Comparison of ENCODE assay signal across 10 mouse cellular contexts in the genomic region with DNA sequence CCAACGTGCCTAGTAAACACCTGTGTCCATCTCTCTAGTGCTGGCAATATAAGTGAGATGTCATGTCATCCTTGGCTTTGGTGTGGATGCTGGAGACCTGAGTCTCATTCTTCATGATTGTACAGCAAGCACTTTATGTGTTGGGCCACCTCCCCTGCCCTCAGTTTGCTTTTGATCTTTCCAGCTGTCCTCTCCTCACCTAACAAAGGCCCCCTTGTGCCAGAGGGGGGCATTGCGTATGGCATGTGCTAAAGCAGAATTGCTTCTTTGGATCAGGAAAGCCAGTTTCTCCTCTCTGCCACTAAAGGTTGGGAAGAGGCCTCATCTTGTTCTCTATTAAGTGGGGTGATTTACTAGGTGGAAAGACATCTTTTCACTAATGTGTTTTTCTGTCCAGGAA.
DNase-seq lines count a peak whose midpoint lies in the region; ATAC-seq and TF ChIP-seq lines count a peak whose summit lies in the region.
"Had no signal": no experiment of that assay in that cellular context is flagged by ENCODE, and none has a peak within 500 bp of the region (broad histone marks: within the 10 kb centered on the region; RNA-seq: fewer than 3 reads in every experiment).

No protein-coding gene starts in this region.

- H3K4me1 ChIP-seq in midbrain, postnatal 0 days (ENCODE audit: insufficient read depth, low read length), result no peaks in the 10 kb centered on the region
- H3K4me1 ChIP-seq in midbrain, embryonic 11.5 days (ENCODE audit: control insufficient read depth, insufficient read depth, low read length), result peaks cover 2% of the 10 kb centered on the region; the same call in 1 of the 2 replicates
- no peaks in the 10 kb centered on the region for H3K4me1 ChIP-seq in embryonic facial prominence, embryonic 11.5 days (ENCODE audit: control insufficient read depth, insufficient read depth, low read length)

- peak; percentile 45 for TF ChIP-seq CTCF in midbrain, postnatal 0 days (IDR thresholded peaks at IDR 0.05)

- no peak for ATAC-seq in midbrain, postnatal 0 days (ENCODE audit: low FRiP score)
- no peak for ATAC-seq in midbrain, embryonic 11.5 days (ENCODE audit: low FRiP score)
- ATAC-seq in embryonic facial prominence, embryonic 11.5 days (replicated peaks; ENCODE audit: insufficient number of reproducible peaks, low FRiP score, low TSS enrichment, low read depth), result no peak
- no peak for ATAC-seq in erythroblast, adult 5-6 weeks (replicated peaks; ENCODE audit: low FRiP score, poor library complexity, severe bottlenecking)
- ATAC-seq: midbrain, embryonic 16.5 days had no signal

- H3K9me3 ChIP-seq in midbrain, postnatal 0 days (ENCODE audit: low read length), result no peaks in the 10 kb centered on the region
- H3K9me3 ChIP-seq in midbrain, embryonic 11.5 days (ENCODE audit: control insufficient read depth, low read length), result no peaks in the 10 kb centered on the region
- H3K9me3 ChIP-seq in embryonic facial prominence, embryonic 11.5 days (replicated peaks; ENCODE audit: control insufficient read depth, low read length), result no peaks in the 10 kb centered on the region

- no peak overlapping the region for H3K9ac ChIP-seq in midbrain, postnatal 0 days (replicated peaks; ENCODE audit: low read length, poor library complexity, severe bottlenecking)
- no peak overlapping the region for H3K9ac ChIP-seq in midbrain, embryonic 11.5 days (ENCODE audit: low read length)
- no peak overlapping the region for H3K9ac ChIP-seq in embryonic facial prominence, embryonic 11.5 days (replicated peaks; ENCODE audit: low read length)

- no peaks in the 10 kb centered on the region for H3K36me3 ChIP-seq in midbrain, postnatal 0 days (ENCODE audit: insufficient read depth, low read length)
- H3K36me3 ChIP-seq in midbrain, embryonic 11.5 days (ENCODE audit: control insufficient read depth, insufficient read depth, low read length), result no peaks in the 10 kb centered on the region
- H3K36me3 ChIP-seq in embryonic facial prominence, embryonic 11.5 days (replicated peaks; ENCODE audit: control insufficient read depth, insufficient read depth, low read depth, low read length), result no peaks in the 10 kb centered on the region

- no peak overlapping the region for H3K4me3 ChIP-seq in midbrain, postnatal 0 days (ENCODE audit: low read depth, low read length)
- no peak overlapping the region for H3K4me3 ChIP-seq in midbrain, embryonic 11.5 days (ENCODE audit: low read depth, low read length)
- H3K4me3 ChIP-seq in embryonic facial prominence, embryonic 11.5 days (ENCODE audit: low read depth, low read length), result no peak overlapping the region

- WGBS in midbrain, postnatal 0 days, result 75% methylated on average over 2 of the region's 2 CpGs
- 58% methylated on average over 2 of the region's 2 CpGs for WGBS in midbrain, embryonic 11.5 days
- 74% methylated on average over 2 of the region's 2 CpGs for WGBS in embryonic facial prominence, embryonic 11.5 days

- H3K27ac ChIP-seq in midbrain, postnatal 0 days (ENCODE audit: low read depth, low read length), result no peak overlapping the region
- no peak overlapping the region for H3K27ac ChIP-seq in midbrain, embryonic 11.5 days (ENCODE audit: low read depth, low read length)
- H3K27ac ChIP-seq in embryonic facial prominence, embryonic 11.5 days (replicated peaks; ENCODE audit: low read depth, low read length), result no peak overlapping the region

- H3K4me2 ChIP-seq in midbrain, postnatal 0 days (ENCODE audit: low read depth, low read length, poor library complexity, severe bottlenecking), result no peak overlapping the region
- no peak overlapping the region for H3K4me2 ChIP-seq in midbrain, embryonic 11.5 days
- no peak overlapping the region for H3K4me2 ChIP-seq in embryonic facial prominence, embryonic 11.5 days (ENCODE audit: low read depth, low read length)

- peak; percentile 10 for DNase-seq in heart, postnatal 4 days
- DNase-seq in heart, adult 18-20 months, result no peak
- DNase-seq in midbrain, postnatal 0 days (ENCODE audit: low spot score), result no peak
- DNase-seq in midbrain, embryonic 11.5 days (ENCODE audit: low spot score, missing footprints), result no peak
- DNase-seq in embryonic facial prominence, embryonic 11.5 days (ENCODE audit: low spot score), result peak; percentile 52
- DNase-seq in thymus, postnatal 4 days, result peak; percentile 70
- no peak for DNase-seq in frontal cortex, postnatal 14 days (ENCODE audit: low spot score in 2 of 2)
- DNase-seq: right cerebral cortex, adult 18-20 months had no signal

- peaks cover 5% of the 10 kb centered on the region; the same call in 1 of the 2 replicates for H3K27me3 ChIP-seq in midbrain, postnatal 0 days (ENCODE audit: insufficient read depth, low read length)
- no peaks in the 10 kb centered on the region; the same call in 1 of the 2 replicates for H3K27me3 ChIP-seq in midbrain, embryonic 11.5 days (ENCODE audit: control insufficient read depth, insufficient read depth, low read length)
- no peaks in the 10 kb centered on the region for H3K27me3 ChIP-seq in embryonic facial prominence, embryonic 11.5 days (ENCODE audit: control insufficient read depth, insufficient read depth, low read length)

Comparison
In these comparisons a context has a peak if more than half of its experiments do, and no peak if none do; other contexts are left out.
1. DNase-seq: peak in heart, postnatal 4 days (single experiment), embryonic facial prominence, embryonic 11.5 days (single experiment) and thymus, postnatal 4 days (single experiment); none in heart, adult 18-20 months (0 of 2), midbrain, postnatal 0 days (single experiment), midbrain, embryonic 11.5 days (single experiment) and frontal cortex, postnatal 14 days (0 of 2).